Mouse (Mus musculus): ENCODE measurements around the gene Pusl1.

The Pusl1 gene

DNA sequence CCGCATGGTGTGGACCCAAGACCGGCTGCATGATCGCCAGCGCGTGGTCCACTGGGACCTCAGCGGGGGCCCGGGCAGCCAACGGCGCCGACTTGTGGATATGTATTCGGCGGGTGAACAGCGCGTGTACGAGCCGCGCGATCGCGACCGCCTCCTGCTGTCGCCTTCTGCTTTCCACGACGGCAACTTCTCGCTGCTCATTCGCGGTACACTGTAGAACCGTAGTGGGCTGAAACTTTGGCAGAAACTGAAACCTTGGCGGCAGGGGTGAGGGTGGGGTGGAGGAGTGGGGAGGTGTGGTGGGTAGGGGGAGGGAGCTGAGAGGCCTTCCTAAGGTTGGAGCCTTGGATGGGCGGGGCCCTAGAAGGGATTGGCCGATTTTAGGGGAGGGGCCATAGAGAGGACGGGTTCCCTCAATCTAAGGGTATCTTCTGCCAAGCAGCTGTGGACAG lies 50.6 kb downstream of the Pusl1 start:
- peak; percentile 81 to 84 for DNase-seq

DNA sequence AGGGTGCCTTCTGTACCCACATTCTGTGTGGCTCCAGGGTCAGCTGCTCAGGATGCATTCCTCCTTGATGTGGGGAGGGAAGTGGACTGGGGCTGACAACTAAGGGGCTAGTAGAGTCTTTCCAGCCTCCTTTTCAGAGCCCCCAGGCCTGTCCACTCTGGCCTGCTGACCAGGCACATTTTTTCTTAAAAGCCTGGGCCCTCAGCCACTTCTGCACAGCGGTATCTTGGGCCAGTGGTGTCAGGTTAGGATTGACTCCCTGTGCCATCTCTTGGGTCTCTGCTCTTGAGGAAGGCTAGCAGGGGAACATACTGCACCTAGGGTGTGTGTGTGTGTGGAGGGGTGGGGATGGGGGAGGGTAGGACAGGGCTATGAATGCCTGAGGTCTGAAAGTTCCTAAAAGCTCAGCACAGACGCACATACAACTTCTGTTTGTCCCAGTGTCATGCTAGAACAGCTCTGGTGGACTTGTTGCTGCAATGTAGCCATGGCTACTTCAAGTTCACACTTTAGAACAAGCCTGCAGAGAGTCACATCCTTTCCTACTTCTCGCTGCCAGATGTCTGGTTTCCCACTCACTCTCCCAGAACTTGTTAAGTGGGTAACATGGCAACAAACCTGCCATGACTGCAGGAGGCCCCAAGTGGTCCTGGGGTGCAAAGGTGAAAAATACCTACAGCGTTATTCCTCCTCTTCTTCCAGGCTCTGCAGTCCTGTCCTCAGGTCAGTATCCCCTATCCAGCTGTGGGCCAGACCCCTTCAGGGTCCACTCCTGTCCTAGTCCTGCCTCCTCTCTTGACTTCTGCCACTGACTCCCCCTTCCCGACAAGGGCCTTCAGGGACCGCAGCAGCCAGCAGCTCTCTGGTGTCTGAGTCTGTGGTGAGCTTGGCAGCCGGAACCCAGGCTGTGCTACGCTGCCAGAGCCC lies 51.2 kb downstream of the Pusl1 start:
- peak in 1 of 2 experiments; percentile 28 for DNase-seq

DNA sequence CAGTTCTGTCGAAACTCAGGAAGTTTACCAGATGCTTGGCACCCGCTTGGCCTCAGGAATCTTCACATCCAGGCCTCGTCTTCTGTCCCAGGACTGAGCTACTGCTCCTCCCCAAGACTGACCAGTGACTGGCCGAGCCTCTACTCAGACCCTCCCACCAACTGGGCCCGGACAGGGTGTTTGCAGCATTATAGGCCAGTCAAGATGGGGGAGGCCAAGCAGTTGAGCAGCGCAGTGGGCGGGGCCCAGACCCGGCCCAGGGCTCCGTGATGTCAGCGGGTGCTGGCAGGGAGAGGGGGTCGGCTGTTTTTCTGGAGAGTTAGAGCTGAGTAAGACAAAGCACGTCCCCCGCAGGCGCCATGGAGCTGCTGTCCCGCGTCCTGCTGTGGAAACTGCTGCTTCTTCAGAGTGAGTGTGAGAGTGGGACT lies 52.1 kb downstream of the Pusl1 start, which contains the start of gene Mxra8:
Gene Mxra8 (plus strand): TSS at position 198 of the 428 bp plus-strand sequence.
- peak; percentile 88 to 92 for DNase-seq

DNA sequence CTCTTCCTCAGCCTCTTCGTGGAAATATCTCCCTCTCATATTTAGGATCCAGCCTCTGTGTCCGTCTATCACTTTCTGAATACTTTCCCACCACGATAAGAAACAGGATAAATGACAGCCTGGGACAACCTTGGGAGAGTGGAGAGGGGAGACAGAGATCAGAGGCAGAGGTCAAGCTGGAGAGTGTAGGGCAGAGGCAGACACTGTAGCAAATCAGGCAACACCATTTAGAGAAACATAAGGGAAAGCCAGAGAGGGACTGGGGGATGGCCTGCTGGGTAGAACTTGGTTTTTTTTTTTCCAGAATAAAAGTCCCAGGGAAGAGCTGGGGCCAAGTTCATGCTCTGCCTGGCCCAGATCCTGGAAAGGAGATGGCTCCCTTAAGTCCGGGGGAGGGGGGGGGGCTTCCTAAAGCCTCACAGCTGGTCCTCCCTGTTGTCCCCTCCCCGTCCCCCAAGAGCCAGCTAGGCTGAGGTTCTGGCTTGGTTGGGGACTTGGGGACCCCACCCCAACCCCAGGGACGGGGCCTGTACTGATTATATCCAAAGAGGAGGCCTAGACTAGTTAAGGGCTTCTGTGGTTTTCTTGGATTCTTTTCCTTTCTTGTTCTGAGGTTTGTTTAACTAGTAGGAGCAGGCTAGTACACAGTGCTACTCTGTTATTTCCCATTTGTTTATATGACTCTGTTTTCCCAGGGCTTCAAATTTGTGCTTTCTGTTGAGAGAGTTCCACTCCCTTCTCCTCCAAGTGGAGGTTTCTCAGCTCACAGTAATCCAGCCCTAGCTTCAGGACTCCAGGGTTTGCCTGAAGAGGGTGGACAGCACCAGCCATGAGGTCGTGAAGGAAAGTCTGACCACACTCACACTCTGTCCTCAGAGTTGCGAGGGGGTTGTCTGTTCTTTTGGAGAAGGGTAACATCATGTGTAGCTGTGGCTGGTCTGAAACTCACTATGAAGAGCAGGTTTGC lies 53.1 kb downstream of the Pusl1 start:
- peak in 1 of 2 experiments; percentile 28 for DNase-seq
